Mouse (Mus musculus) hindbrain, embryonic 12.5 days (tissue): ENCODE data around the gene Plekhb1. TPM values are rescaled to one million over a fixed set of nuclear protein-coding genes. Genes with fewer than 3 reads are reported as not detected.

Experiments used
- ATAC-seq: fragments of 200-750 bp; cut with Nextera tagmentation; 2 replicates; pipeline ENCODE4 v1.8.0; 2017; ENCODE audit warnings: moderate TSS enrichment; ENCODE audit not compliant: low FRiP score
- H3K27ac ChIP-seq: fragments of 300-500 bp; sonication (generic); 2 replicates; pipeline ENCODE4 v1.5.1; 2016; ENCODE audit warnings: mild to moderate bottlenecking
- H3K27me3 ChIP-seq: fragments of 300-500 bp; sonication (generic); 2 replicates; pipeline ENCODE4 v1.6.1; 2016; ENCODE audit warnings: mild to moderate bottlenecking
- H3K36me3 ChIP-seq: fragments of 300-500 bp; sonication (generic); 2 replicates; pipeline ENCODE4 v1.6.1; 2016; ENCODE audit warnings: mild to moderate bottlenecking
- H3K4me1 ChIP-seq: fragments of 300-500 bp; sonication (generic); 2 replicates; pipeline ENCODE4 v1.6.1; 2016
- H3K4me2 ChIP-seq: fragments of 300-500 bp; sonication (generic); replicated peaks from 2 replicates; pipeline ENCODE4 v1.6.1; 2016; ENCODE audit warnings: mild to moderate bottlenecking
- H3K4me3 ChIP-seq: fragments of 300-500 bp; sonication (generic); 2 replicates; pipeline ENCODE4 v1.5.1; 2016; ENCODE audit warnings: mild to moderate bottlenecking
- H3K9ac ChIP-seq: fragments of 300-500 bp; sonication (generic); 2 replicates; pipeline ENCODE4 v1.6.1; 2016; ENCODE audit warnings: mild to moderate bottlenecking, moderate library complexity
- H3K9me3 ChIP-seq: fragments of 300-500 bp; sonication (generic); replicated peaks from 2 replicates; pipeline ENCODE4 v1.6.1; 2016; ENCODE audit warnings: mild to moderate bottlenecking
- WGBS: fragments of 180-500 bp; shearing (Covaris S2); methylation state at CpG from one replicate; pipeline ENCODE4 v1.1.7; 2016; 5-methylcytosine and 5-hydroxymethylcytosine counted together
- polyA plus RNA-seq: library from polyadenylated mRNA; unstranded; fragments of >200 nt; fragmentation: Nextera tagmentation; extraction: Ambion mirVana; gene quantifications from 2 replicates; pipeline ENCODE4 v1.2.1, GENCODE M21; 2016

The Plekhb1 gene
- polyA plus RNA-seq, 1 experiment from 2014 or later, result 16.9 TPM

- peak within 1 kb of the TSS; percentile 57 for H3K4me2 ChIP-seq
- no peaks in the 10 kb centered on the region; the same call in 1 of the 2 replicates for H3K27me3 ChIP-seq
- no peaks in the 10 kb centered on the region for H3K9me3 ChIP-seq
- peak within 1 kb of the TSS; percentile 98 for H3K4me3 ChIP-seq
- H3K36me3 ChIP-seq, result no peaks in the 10 kb centered on the region
- H3K27ac ChIP-seq, result peak within 1 kb of the TSS; percentile 100
- peak; percentile 47 for ATAC-seq
- WGBS, result under 1% methylated on average over 40 of the region's 43 CpGs
- H3K4me1 ChIP-seq, result peaks cover 9% of the 10 kb centered on the region
- H3K9ac ChIP-seq, result peak within 1 kb of the TSS; percentile 99
These were observed 54.0 kb downstream of the Plekhb1 start, which contains the start of gene Mrpl48 for GRCm38 (mm10) chr7:100608130-100608741. Mrpl48 (minus strand) TSS chr7:100608301.

- ATAC-seq, result peak; percentile 97
- H3K4me2 ChIP-seq, result peak within 1 kb of the TSS; percentile 57
- no peaks in the 10 kb centered on the region for H3K9me3 ChIP-seq
- under 1% methylated on average over 100 of the region's 105 CpGs for WGBS
- H3K4me3 ChIP-seq, result peak within 1 kb of the TSS; percentile 98
- peak within 1 kb of the TSS; percentile 99 for H3K9ac ChIP-seq
- H3K27me3 ChIP-seq, result no peaks in the 10 kb centered on the region; the same call in 1 of the 2 replicates
- H3K27ac ChIP-seq, result peak within 1 kb of the TSS; percentile 100
- H3K36me3 ChIP-seq, result no peaks in the 10 kb centered on the region
- peaks cover 9% of the 10 kb centered on the region for H3K4me1 ChIP-seq
These were observed 54.7 kb downstream of the Plekhb1 start, which contains the start of gene Rab6a for GRCm38 (mm10) chr7:100607214-100608129. Rab6a (plus strand) TSS chr7:100607410.

GRCm38 (mm10) chr7:100600211-100600610, 62.0 kb downstream of the Plekhb1 start:
- Histone ChIP-seq H3K9ac (no peak overlapping the region), H3K4me3 (no peak overlapping the region), H3K4me2 (no peak overlapping the region), H3K9me3 (no peaks in the 10 kb centered on the region), H3K4me1 (no peaks in the 10 kb centered on the region), H3K27me3 (no peaks in the 10 kb centered on the region; the same call in 1 of the 2 replicates), H3K27ac (no peak overlapping the region), H3K36me3 (no peaks in the 10 kb centered on the region)
- no peak for ATAC-seq
- 82% methylated on average over 5 of the region's 5 CpGs for WGBS

- ATAC-seq, result no peak
- H3K36me3 ChIP-seq, result no peaks in the 10 kb centered on the region
- H3K4me3 ChIP-seq, result no peak overlapping the region
- no peak overlapping the region for H3K4me2 ChIP-seq
- H3K27me3 ChIP-seq, result no peaks in the 10 kb centered on the region
- H3K27ac ChIP-seq, result no peak overlapping the region
- no peak overlapping the region for H3K9ac ChIP-seq
- H3K4me1 ChIP-seq, result 0 out of 2 replicates have a peak, but pooled peaks cover 2% of the 10 kb centered on the region
- no peaks in the 10 kb centered on the region for H3K9me3 ChIP-seq
These were observed 68.9 kb downstream of the Plekhb1 start for GRCm38 (mm10) chr7:100593349-100593748.

Other genes starting within 250 kb of the Plekhb1 start
- not detected in 2 replicates for gene Ucp3, start 189.4 kb downstream of the Plekhb1 start, polyA plus RNA-seq
- 123 and 130 TPM in 2 replicates for gene Ucp2, start 169.1 kb downstream of the Plekhb1 start, polyA plus RNA-seq
- 5.0 and 8.2 TPM in 2 replicates for gene Dnajb13, start 147.5 kb downstream of the Plekhb1 start, polyA plus RNA-seq
- gene Coa4, start 125.3 kb downstream of the Plekhb1 start, polyA plus RNA-seq, result 13.4 and 15.6 TPM in 2 replicates
- gene Rab6a, start 55.0 kb downstream of the Plekhb1 start, polyA plus RNA-seq, result 194 and 218 TPM in 2 replicates
- gene Mrpl48, start 54.1 kb downstream of the Plekhb1 start, polyA plus RNA-seq, result 62.3 and 64.6 TPM in 2 replicates
- 64.7 and 67.2 TPM in 2 replicates for gene Fam168a, start 44.2 kb upstream of the Plekhb1 start, polyA plus RNA-seq
- 3.6 and 4.5 TPM in 2 replicates for gene Relt, start 201.0 kb upstream of the Plekhb1 start, polyA plus RNA-seq